Mouse (Mus musculus) gastrocnemius, adult 2 months (tissue): ENCODE results near the gene Nudt11. TPM values are rescaled to one million over a fixed set of nuclear protein-coding genes. Genes with fewer than 3 reads are reported as not detected.
"Not testable (repeated sequence)": the region's sequence is repeated elsewhere in the genome, so short reads cannot be mapped to it uniquely, and the experiment has no call there.

Source experiments
- DNase-seq: peaks from one replicate; pipeline ENCODE4 v3.0.0; 2022
- H3K27ac ChIP-seq: fragments of 200-600 bp; 2 replicates; pipeline ENCODE4 v1.8.1; 2022; ENCODE audit warnings: mild to moderate bottlenecking
- H3K4me3 ChIP-seq: fragments of 200-600 bp; 2 replicates; pipeline ENCODE4 v1.8.1; 2022; ENCODE audit warnings: mild to moderate bottlenecking, moderate library complexity
- CTCF ChIP-seq: fragments of 200-600 bp; IDR thresholded peaks from 2 replicates; pipeline ENCODE4 v1.8.1; 2022; ENCODE audit warnings: antibody characterized with exemption, mild to moderate bottlenecking, moderate library complexity
- intact Hi-C: fragments of 180-260 bp; cut with DNase I; formaldehyde crosslinking; loops from one replicate; pipeline ENCODE4 v1.15.1; 2025
- long read RNA-seq, 2 experiments: library from polyadenylated mRNA; stranded (forward); transcript quantifications; one replicate each; pipeline ENCODE4 v2.0.0; 2021
- microRNA-seq: library from miRNA; unstranded; fragments of <30 nt; microRNA quantifications from one replicate; pipeline ENCODE4 v1.2.0, GENCODE M21; 2021
- total RNA-seq, 2 experiments: library from RNA; stranded (reverse); gene quantifications; 2 replicates each; pipeline ENCODE4 v1.2.3; 2021

Gene Nudt11
- 1 to 10 TPM in 1 of 2 experiments, under 1 TPM in 1; 0.59 to 1.0 TPM for total RNA-seq
- long read RNA-seq, experiment 1 = 0 reads
- long read RNA-seq, experiment 2 = 0 reads

GRCm38 (mm10) chrX:6047066-6047935 lies at the start of gene Nudt11:
Nudt11 (plus strand) TSS chrX:6047453.
- intact Hi-C loops, H3K27ac ChIP-seq, DNase-seq: not testable (repeated sequence)
- H3K4me3 ChIP-seq = peak within 1 kb of the TSS; percentile 65

- H3K4me3 ChIP-seq = peak overlapping the region; percentile 65
- intact Hi-C loops, H3K27ac ChIP-seq, DNase-seq: not testable (repeated sequence)
Measured at GRCm38 (mm10) chrX:6047936-6048614, 822 bp downstream of the Nudt11 start.

- no peak for TF ChIP-seq CTCF
- intact Hi-C loops = no loop called here
- no peak overlapping the region for H3K4me3 ChIP-seq
- no peak for DNase-seq
- H3K27ac ChIP-seq = no peak overlapping the region
Measured at GRCm38 (mm10) chrX:6061563-6061962, 14.3 kb downstream of the Nudt11 start.

GRCm38 (mm10) chrX:6082954-6083680 lies 35.9 kb downstream of the Nudt11 start, which contains the start of gene AU022751:
AU022751 (minus strand) TSS chrX:6083419.
- H3K27ac ChIP-seq = no peak within 1 kb of the TSS
- DNase-seq = no peak

GRCm38 (mm10) chrX:6091547-6091946 lies 44.3 kb downstream of the Nudt11 start:
- intact Hi-C loops = no loop called here
- DNase-seq = no peak
- Histone ChIP-seq H3K4me3 (no peak overlapping the region), H3K27ac (no peak overlapping the region)
- TF ChIP-seq CTCF = no peak

More at GRCm38 (mm10) chrX:6082954-6083680, 35.9 kb downstream of the Nudt11 start, which contains the start of gene AU022751:
- TF ChIP-seq CTCF = no peak
- no peak within 1 kb of the TSS for H3K4me3 ChIP-seq
- intact Hi-C loops = no loop called here

- intact Hi-C loops = no loop called here
- Histone ChIP-seq H3K4me3 (no peak overlapping the region), H3K27ac (no peak overlapping the region)
- no peak for DNase-seq
- no peak for TF ChIP-seq CTCF
Measured at GRCm38 (mm10) chrX:6091996-6092757, 44.9 kb downstream of the Nudt11 start.

Small RNA genes lying within 50 kb of the gene (microRNA-seq; reads per million reads assigned to microRNA genes)
- not detected for gene Gm27360

Other genes with a start within 250 kb of the Nudt11 start
- not detected for gene AU022751, start 36.0 kb downstream of the Nudt11 start, total RNA-seq
- gene Nudt10, start 125.6 kb downstream of the Nudt11 start, total RNA-seq = under 1 TPM; 0.71 to 0.73 TPM